8 mouse cellular contexts compared by ENCODE assay signal in the genomic region with DNA sequence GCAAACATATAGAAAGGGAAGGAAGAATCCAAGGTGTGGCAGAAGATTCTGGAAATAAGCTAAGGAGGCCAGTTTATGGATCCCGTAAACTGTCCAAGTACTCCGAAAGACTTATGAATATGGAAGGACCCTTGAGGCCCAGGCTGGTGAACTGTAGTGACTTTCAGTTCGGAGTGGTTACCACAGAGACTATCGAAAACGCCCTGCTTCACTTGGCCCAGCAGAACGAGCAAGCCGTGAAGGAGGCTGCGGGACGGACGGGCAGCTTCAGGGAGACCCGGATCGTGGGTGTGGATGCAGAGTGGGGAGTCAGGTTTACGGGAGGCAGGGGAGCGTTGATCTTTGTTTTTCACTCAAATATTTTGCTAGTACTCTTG. TPM values are rescaled to one million over a fixed set of nuclear protein-coding genes. Genes with fewer than 3 reads are reported as not detected.
DNase-seq lines count a peak whose midpoint lies in the region; ATAC-seq lines count a peak whose summit lies in the region.

No protein-coding gene starts in this region.

- peak overlapping the region; percentile 92 for H3K4me2 ChIP-seq in forebrain, embryonic 13.5 days
- H3K4me2 ChIP-seq in liver, embryonic 15.5 days: peak overlapping the region; percentile 83

- no peaks in the 10 kb centered on the region for H3K36me3 ChIP-seq in forebrain, embryonic 13.5 days (ENCODE audit: poor library complexity, severe bottlenecking)
- peaks cover 16% of the 10 kb centered on the region for H3K36me3 ChIP-seq in liver, embryonic 15.5 days (replicated peaks)

- H3K4me1 ChIP-seq in forebrain, embryonic 13.5 days: peaks cover 34% of the 10 kb centered on the region
- H3K4me1 ChIP-seq in liver, embryonic 15.5 days (replicated peaks): peaks cover 38% of the 10 kb centered on the region

- peak; percentile 5; the same call in 1 of the 2 replicates for ATAC-seq in frontal cortex, adult (ENCODE audit: low TSS enrichment)
- peak; percentile 12 for ATAC-seq in CD4-positive, CD25-positive, alpha-beta regulatory T cell, adult 4 months
- peak; percentile 55 for ATAC-seq in forebrain, embryonic 13.5 days
- peak; percentile 46 for ATAC-seq in liver, embryonic 15.5 days (ENCODE audit: insufficient read depth)

- H3K27ac ChIP-seq in forebrain, embryonic 13.5 days: no peak overlapping the region
- peak overlapping the region; percentile 69 for H3K27ac ChIP-seq in liver, embryonic 15.5 days (replicated peaks)

- peaks cover 13% of the 10 kb centered on the region for H3K27me3 ChIP-seq in forebrain, embryonic 13.5 days
- 0 out of 2 replicates have a peak, but pooled peaks cover 4% of the 10 kb centered on the region for H3K27me3 ChIP-seq in liver, embryonic 15.5 days

- H3K9ac ChIP-seq in forebrain, embryonic 13.5 days: no peak overlapping the region
- H3K9ac ChIP-seq in liver, embryonic 15.5 days: peak overlapping the region; percentile 70

- DNase-seq in frontal cortex, postnatal 10 days (ENCODE audit: low spot score in 2 of 2): no peak
- DNase-seq in adrenal gland, postnatal 25 days: no peak
- DNase-seq in urinary bladder, postnatal 36 days (ENCODE audit: low spot score in 2 of 2): no peak
- no peak for DNase-seq in embryo, embryonic 9.5 days (ENCODE audit: extremely low spot score)

- peak overlapping the region; percentile 75 for H3K4me3 ChIP-seq in forebrain, embryonic 13.5 days
- peak overlapping the region; percentile 72 for H3K4me3 ChIP-seq in liver, embryonic 15.5 days (replicated peaks)

- H3K9me3 ChIP-seq in forebrain, embryonic 13.5 days (replicated peaks): no peaks in the 10 kb centered on the region
- H3K9me3 ChIP-seq in liver, embryonic 15.5 days (replicated peaks): no peaks in the 10 kb centered on the region

- WGBS in forebrain, embryonic 13.5 days: 62% methylated on average over 14 of the region's 14 CpGs
- 58% methylated on average over 14 of the region's 14 CpGs for WGBS in liver, embryonic 15.5 days (ENCODE audit: insufficient replicate concordance)

RNA-seq across cellular contexts. Expression of a gene that starts 0.3 kb away (rescaled TPM):
- 100 to 1,000 TPM; 132 to 135 TPM for polyA plus RNA-seq in CD4-positive, CD25-positive, alpha-beta regulatory T cell, adult 4 months (2017; shearing (Covaris generic))
- polyA plus RNA-seq in forebrain, embryonic 13.5 days (2015; fragmentation: Nextera tagmentation; extraction: Ambion mirVana): 190 and 203 TPM in 2 replicates
- 80.5 and 87.1 TPM in 2 replicates for polyA plus RNA-seq in liver, embryonic 15.5 days (2015; fragmentation: Nextera tagmentation; extraction: Ambion mirVana)
- total RNA-seq in adrenal gland, postnatal 25 days (2021): 67.9 and 74.9 TPM in 2 replicates

RNA-seq across cellular contexts. Expression of a gene that starts 0.4 kb away (rescaled TPM):
- under 1 TPM in 1 of 2 experiments, not detected in 1; 0.97 TPM for polyA plus RNA-seq in CD4-positive, CD25-positive, alpha-beta regulatory T cell, adult 4 months (2017; shearing (Covaris generic))
- 1.2 and 1.9 TPM in 2 replicates for polyA plus RNA-seq in forebrain, embryonic 13.5 days (2015; fragmentation: Nextera tagmentation; extraction: Ambion mirVana)
- polyA plus RNA-seq in liver, embryonic 15.5 days (2015; fragmentation: Nextera tagmentation; extraction: Ambion mirVana): 0.67 TPM in 2 replicates
- total RNA-seq in adrenal gland, postnatal 25 days (2021): 0.67 and 0.73 TPM in 2 replicates

RNA-seq across cellular contexts. Expression of a gene that starts 18.8 kb away (rescaled TPM):
- polyA plus RNA-seq in CD4-positive, CD25-positive, alpha-beta regulatory T cell, adult 4 months (2017; shearing (Covaris generic)): 1 to 10 TPM in 1 of 2 experiments, under 1 TPM in 1; 0.91 to 1.4 TPM
- polyA plus RNA-seq in forebrain, embryonic 13.5 days (2015; fragmentation: Nextera tagmentation; extraction: Ambion mirVana): 4.4 and 4.5 TPM in 2 replicates
- 5.1 and 6.7 TPM in 2 replicates for polyA plus RNA-seq in liver, embryonic 15.5 days (2015; fragmentation: Nextera tagmentation; extraction: Ambion mirVana)
- total RNA-seq in adrenal gland, postnatal 25 days (2021): 1.7 and 2.6 TPM in 2 replicates

RNA-seq across cellular contexts. Expression of a gene that starts 22.9 kb away (rescaled TPM):
- polyA plus RNA-seq in CD4-positive, CD25-positive, alpha-beta regulatory T cell, adult 4 months (2017; shearing (Covaris generic)): 10 to 100 TPM; 68.1 to 99.6 TPM
- 164 and 175 TPM in 2 replicates for polyA plus RNA-seq in forebrain, embryonic 13.5 days (2015; fragmentation: Nextera tagmentation; extraction: Ambion mirVana)
- 94.0 and 97.1 TPM in 2 replicates for polyA plus RNA-seq in liver, embryonic 15.5 days (2015; fragmentation: Nextera tagmentation; extraction: Ambion mirVana)
- total RNA-seq in adrenal gland, postnatal 25 days (2021): 117 and 159 TPM in 2 replicates

RNA-seq across cellular contexts. Expression of a gene that starts 25.7 kb away (rescaled TPM):
- 100 to 1,000 TPM; 132 to 144 TPM for polyA plus RNA-seq in CD4-positive, CD25-positive, alpha-beta regulatory T cell, adult 4 months (2017; shearing (Covaris generic))
- 92.6 and 109 TPM in 2 replicates for polyA plus RNA-seq in forebrain, embryonic 13.5 days (2015; fragmentation: Nextera tagmentation; extraction: Ambion mirVana)
- polyA plus RNA-seq in liver, embryonic 15.5 days (2015; fragmentation: Nextera tagmentation; extraction: Ambion mirVana): 77.2 and 81.7 TPM in 2 replicates
- total RNA-seq in adrenal gland, postnatal 25 days (2021): 112 and 116 TPM in 2 replicates

Comparison
In these comparisons a context has a peak if more than half of its experiments do, and no peak if none do; other contexts are left out.
1. ATAC-seq: peak in every context shown above with its lines; median percentile 55 in forebrain, embryonic 13.5 days; 46 in liver, embryonic 15.5 days; 12 in CD4-positive, CD25-positive, alpha-beta regulatory T cell, adult 4 months; 5 in frontal cortex, adult.